Mouse (Mus musculus) kidney, postnatal 0 days (tissue): ENCODE results near the gene Nbl1. TPM values are rescaled to one million over a fixed set of nuclear protein-coding genes. Genes with fewer than 3 reads are reported as not detected.

Source experiments
- ATAC-seq: fragments of 200-750 bp; cut with Nextera tagmentation; replicated peaks from 2 replicates; pipeline ENCODE4 v1.8.0; 2017; ENCODE audit warnings: low read depth, moderate number of reproducible peaks, moderate TSS enrichment, moderate library complexity; ENCODE audit not compliant: low FRiP score
- DNase-seq: peaks from one replicate; pipeline ENCODE4 v3.0.0-alpha.2; 2016; ENCODE audit warnings: low spot score
- H3K27ac ChIP-seq: fragments of 300-500 bp; sonication (generic); 2 replicates; pipeline ENCODE4 v1.5.1; 2014; ENCODE audit warnings: mild to moderate bottlenecking
- H3K27me3 ChIP-seq: fragments of 300-500 bp; sonication (generic); 2 replicates; pipeline ENCODE4 v1.6.1; 2014; ENCODE audit warnings: low read length, mixed read lengths; ENCODE audit not compliant: insufficient read depth
- H3K36me3 ChIP-seq: fragments of 300-500 bp; sonication (generic); 2 replicates; pipeline ENCODE4 v1.6.1; 2014; ENCODE audit warnings: low read length, mixed read lengths; ENCODE audit not compliant: insufficient read depth
- H3K4me1 ChIP-seq: fragments of 300-500 bp; sonication (generic); replicated peaks from 2 replicates; pipeline ENCODE4 v1.6.1; 2014; ENCODE audit warnings: antibody characterized with exemption, low read length, mixed read lengths; ENCODE audit not compliant: insufficient read depth
- H3K4me2 ChIP-seq: fragments of 300-500 bp; sonication (generic); 2 replicates; pipeline ENCODE4 v1.6.1; 2014; ENCODE audit warnings: mild to moderate bottlenecking, low read length, moderate library complexity, mixed read lengths
- H3K4me3 ChIP-seq: fragments of 300-500 bp; sonication (generic); replicated peaks from 2 replicates; pipeline ENCODE4 v1.5.1; 2014; ENCODE audit warnings: low read depth, low read length
- H3K9ac ChIP-seq: fragments of 300-500 bp; sonication (generic); 2 replicates; pipeline ENCODE4 v1.6.1; 2014; ENCODE audit warnings: low read depth, low read length
- H3K9me3 ChIP-seq: fragments of 300-500 bp; sonication (generic); replicated peaks from 2 replicates; pipeline ENCODE4 v1.6.1; 2016; ENCODE audit warnings: low read length, inconsistent platforms, mixed read lengths
- CTCF ChIP-seq: IDR thresholded peaks from 2 replicates; pipeline ENCODE4 v1.5.1; 2016; ENCODE audit warnings: antibody characterized with exemption, low read depth, mild to moderate bottlenecking, moderate library complexity
- WGBS: fragments of 180-500 bp; shearing (Covaris S2); extraction: QIAGEN DNeasy Blood & Tissue Kit; methylation state at CpG from one replicate; pipeline ENCODE4 v1.1.7; 2014; 5-methylcytosine and 5-hydroxymethylcytosine counted together
- polyA plus RNA-seq: library from polyadenylated mRNA; unstranded; fragments of >200 nt; fragmentation: Nextera tagmentation; extraction: Ambion mirVana; gene quantifications from 2 replicates; pipeline ENCODE4 v1.2.1, GENCODE M21; 2015

The Nbl1 gene
- polyA plus RNA-seq, 1 experiment from 2014 or later, result 39.4 TPM

DNA sequence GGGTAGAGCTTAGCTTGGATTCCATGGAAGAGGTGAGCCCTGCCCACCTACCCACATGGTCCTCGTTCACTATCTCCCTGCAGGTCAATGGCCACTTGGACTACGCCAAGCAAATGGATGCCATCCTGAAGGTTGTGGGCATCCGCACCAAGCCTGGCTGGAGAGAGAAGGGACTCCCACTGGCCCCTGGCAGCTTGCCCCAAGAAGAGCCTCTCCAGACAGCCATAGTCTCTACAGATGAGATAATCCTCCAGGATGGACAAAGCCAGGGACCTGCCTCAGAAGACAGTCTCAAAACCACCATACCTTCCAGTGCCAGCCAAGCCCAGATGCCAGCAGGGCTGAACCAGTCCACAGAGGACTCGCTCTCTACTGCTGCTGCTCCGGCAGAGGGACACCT lies 34.8 kb downstream of the Nbl1 start:
- no peak for ATAC-seq
- Histone ChIP-seq H3K4me2 (no peak overlapping the region), H3K9me3 (no peaks in the 10 kb centered on the region), H3K36me3 (no peaks in the 10 kb centered on the region), H3K9ac (no peak overlapping the region), H3K4me3 (no peak overlapping the region), H3K27ac (no peak overlapping the region), H3K4me1 (no peaks in the 10 kb centered on the region), H3K27me3 (no peaks in the 10 kb centered on the region)
- DNase-seq, result no peak
- 93% methylated on average over 5 of the region's 5 CpGs for WGBS
- TF ChIP-seq CTCF, result no peak

DNA sequence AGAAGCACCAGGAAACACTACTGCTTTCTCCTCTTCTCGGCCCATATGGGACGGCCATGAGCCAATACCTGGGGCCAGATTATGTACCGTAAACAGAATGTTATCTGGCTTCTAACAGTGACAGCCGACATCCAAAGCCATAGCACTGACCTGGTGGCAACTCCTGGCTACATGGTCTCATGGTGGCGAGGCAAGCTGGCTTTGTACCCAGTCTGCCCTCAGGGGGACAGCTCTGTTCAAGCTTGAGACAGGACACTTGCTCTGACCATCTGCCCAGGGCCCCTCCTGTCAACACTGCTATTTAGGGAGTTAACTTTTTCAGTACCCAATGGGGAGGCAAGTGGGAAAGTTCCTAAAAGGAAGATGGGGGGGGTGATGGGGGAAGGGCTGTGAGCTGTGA lies 35.5 kb downstream of the Nbl1 start:
- H3K4me1 ChIP-seq, result no peaks in the 10 kb centered on the region
- H3K4me2 ChIP-seq, result no peak overlapping the region
- TF ChIP-seq CTCF, result no peak
- DNase-seq (no peak), ATAC-seq (no peak)
- H3K9ac ChIP-seq, result no peak overlapping the region
- no peaks in the 10 kb centered on the region for H3K9me3 ChIP-seq
- H3K36me3 ChIP-seq, result no peaks in the 10 kb centered on the region
- H3K27ac ChIP-seq, result no peak overlapping the region
- 79% methylated on average over 5 of the region's 5 CpGs for WGBS
- no peaks in the 10 kb centered on the region for H3K27me3 ChIP-seq
- no peak overlapping the region for H3K4me3 ChIP-seq

DNA sequence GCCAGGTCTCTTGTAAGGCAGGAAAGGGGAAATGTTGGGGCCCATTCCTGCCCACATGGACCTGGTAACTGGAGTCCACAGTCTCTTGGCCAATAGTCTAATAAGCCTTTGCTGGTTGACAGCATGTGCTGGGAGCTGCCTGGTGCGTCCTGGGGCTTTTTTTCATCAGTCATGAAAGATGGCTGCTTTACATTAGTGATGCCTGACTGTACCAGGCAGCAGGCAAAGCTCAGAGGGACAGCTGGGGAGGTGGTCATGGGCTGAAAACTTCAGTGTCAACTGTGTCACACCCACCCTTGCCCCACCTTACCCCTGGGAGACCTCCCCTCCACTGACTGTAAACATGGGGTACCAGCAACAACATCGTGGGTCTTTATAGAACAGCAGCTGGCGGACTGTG lies 37.0 kb downstream of the Nbl1 start:
- no peak overlapping the region for H3K4me3 ChIP-seq
- no peak overlapping the region for H3K27ac ChIP-seq
- no peak overlapping the region for H3K4me2 ChIP-seq
- no peaks in the 10 kb centered on the region for H3K4me1 ChIP-seq
- ATAC-seq (no peak), DNase-seq (no peak)
- H3K9ac ChIP-seq, result no peak overlapping the region
- no peak for TF ChIP-seq CTCF
- no peaks in the 10 kb centered on the region for H3K36me3 ChIP-seq
- WGBS, result 73% methylated on average over 3 of the region's 3 CpGs
- H3K27me3 ChIP-seq, result no peaks in the 10 kb centered on the region
- no peaks in the 10 kb centered on the region for H3K9me3 ChIP-seq

DNA sequence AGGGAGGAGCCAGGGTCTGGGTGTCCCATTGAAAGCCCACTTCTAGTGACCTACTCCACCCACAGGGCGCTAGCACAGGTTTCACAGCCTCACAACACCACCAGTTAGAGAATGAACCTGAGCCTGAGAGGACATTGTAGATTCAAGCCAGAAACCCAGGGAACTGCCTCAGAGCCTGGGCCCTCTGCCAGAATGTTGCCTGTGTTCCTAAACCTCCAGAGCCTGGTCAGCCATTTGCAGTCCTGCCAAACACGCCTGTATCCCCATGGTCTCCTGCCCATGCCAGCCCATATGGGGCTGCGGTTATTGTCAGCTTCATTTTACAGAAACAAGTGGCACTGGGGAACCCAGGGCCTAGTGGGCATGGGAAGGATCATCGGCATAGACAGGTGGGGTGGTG lies 37.5 kb downstream of the Nbl1 start:
- no peak overlapping the region for H3K4me3 ChIP-seq
- ATAC-seq, result no peak
- H3K4me1 ChIP-seq, result no peaks in the 10 kb centered on the region
- H3K27me3 ChIP-seq, result no peaks in the 10 kb centered on the region
- no peak for TF ChIP-seq CTCF
- no peaks in the 10 kb centered on the region for H3K9me3 ChIP-seq
- H3K27ac ChIP-seq, result no peak overlapping the region
- no peak overlapping the region for H3K9ac ChIP-seq
- 81% methylated on average over 4 of the region's 4 CpGs for WGBS
- no peaks in the 10 kb centered on the region for H3K36me3 ChIP-seq
- DNase-seq, result no peak
- H3K4me2 ChIP-seq, result no peak overlapping the region

DNA sequence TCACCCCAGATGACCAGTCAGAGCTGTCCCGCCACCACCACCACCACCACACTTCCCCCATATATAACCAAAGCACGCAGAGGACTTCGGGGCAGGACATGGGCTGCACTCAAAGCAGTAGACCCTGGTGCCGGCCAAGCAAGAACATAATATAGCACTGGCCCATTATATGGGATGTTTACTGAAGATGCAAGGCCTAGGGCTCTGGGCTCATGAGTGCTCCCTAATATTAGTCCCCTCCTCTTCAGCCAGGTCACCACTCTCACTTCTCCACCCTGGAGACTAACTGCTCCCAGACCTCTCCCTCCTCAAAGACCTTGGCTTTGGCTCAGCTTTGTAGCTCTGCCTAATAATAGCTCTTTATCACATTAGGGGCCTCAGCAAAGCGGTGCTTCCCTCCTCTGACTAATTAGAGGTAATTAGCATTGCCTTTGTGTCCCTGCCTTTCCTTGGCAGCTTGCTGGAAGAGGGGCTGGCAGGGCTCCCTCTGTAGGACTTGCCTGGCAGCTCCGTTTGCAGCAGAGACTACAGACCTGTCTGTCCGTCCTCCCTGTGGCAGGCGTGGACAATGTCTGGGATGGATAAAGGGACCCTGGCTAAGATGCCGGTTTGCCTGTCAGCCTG lies 38.4 kb downstream of the Nbl1 start:
- Histone ChIP-seq H3K9ac (no peak overlapping the region), H3K27ac (no peak overlapping the region), H3K4me2 (no peak overlapping the region), H3K27me3 (no peaks in the 10 kb centered on the region), H3K9me3 (no peaks in the 10 kb centered on the region), H3K4me3 (no peak overlapping the region), H3K4me1 (no peaks in the 10 kb centered on the region), H3K36me3 (no peaks in the 10 kb centered on the region)
- TF ChIP-seq CTCF, result no peak
- ATAC-seq, result no peak
- 51% methylated on average over 9 of the region's 9 CpGs for WGBS
- no peak for DNase-seq

DNA sequence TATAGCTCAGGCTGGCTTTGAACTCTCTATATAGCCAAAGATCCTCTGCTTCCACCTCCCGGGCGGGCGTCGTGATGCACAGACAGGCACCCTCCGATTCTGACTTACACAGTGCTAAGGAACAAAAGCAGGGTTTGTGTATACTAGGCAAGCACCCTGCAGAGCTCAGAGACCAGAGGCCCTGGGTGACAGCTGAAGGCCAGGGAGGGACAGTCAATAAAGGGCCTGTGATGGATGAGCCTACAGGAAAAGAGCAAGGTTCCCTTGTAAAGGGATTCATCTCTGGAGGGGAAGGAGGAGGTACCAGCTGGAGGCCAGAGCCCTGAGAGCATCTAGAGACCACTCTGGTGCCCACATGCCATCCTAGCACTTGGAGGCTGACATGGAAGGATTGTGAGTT lies 39.4 kb downstream of the Nbl1 start:
- WGBS, result 59% methylated on average over 5 of the region's 5 CpGs
- Histone ChIP-seq H3K27me3 (no peaks in the 10 kb centered on the region), H3K9me3 (no peaks in the 10 kb centered on the region)

DNA sequence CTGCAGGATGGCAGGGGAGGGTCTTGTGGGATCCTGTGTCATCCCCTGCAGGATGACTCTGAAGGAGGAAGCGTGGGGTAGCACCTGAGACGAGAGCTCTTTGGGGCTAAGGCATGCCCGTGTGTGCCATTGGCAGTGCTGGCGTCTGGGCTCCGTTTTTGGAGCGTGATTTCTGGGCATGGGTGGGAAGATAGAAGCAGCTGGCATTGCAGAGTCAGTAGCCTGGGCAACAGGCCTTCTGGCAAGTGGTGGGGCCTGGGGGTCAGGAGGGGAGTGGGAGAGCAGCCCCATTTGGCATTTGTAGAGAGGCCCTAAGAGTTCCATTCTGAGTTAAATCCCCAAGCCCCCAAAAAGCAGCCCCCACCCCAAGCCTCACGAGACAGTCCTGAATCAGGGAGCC lies 40.0 kb downstream of the Nbl1 start:
- WGBS, result 78% methylated on average over 7 of the region's 7 CpGs

More for the DNA sequence above, 39.4 kb downstream of the Nbl1 start:
- no peak overlapping the region for H3K9ac ChIP-seq
- no peak overlapping the region for H3K4me3 ChIP-seq
- ATAC-seq, result no peak
- H3K4me1 ChIP-seq, result no peaks in the 10 kb centered on the region
- H3K4me2 ChIP-seq, result no peak overlapping the region
- TF ChIP-seq CTCF, result no peak
- no peak for DNase-seq
- no peak overlapping the region for H3K27ac ChIP-seq
- no peaks in the 10 kb centered on the region for H3K36me3 ChIP-seq

More for the DNA sequence above, 40.0 kb downstream of the Nbl1 start:
- no peak for TF ChIP-seq CTCF
- DNase-seq, result no peak
- Histone ChIP-seq H3K27ac (no peak overlapping the region), H3K4me1 (no peaks in the 10 kb centered on the region), H3K4me2 (no peak overlapping the region), H3K9ac (no peak overlapping the region), H3K27me3 (no peaks in the 10 kb centered on the region), H3K36me3 (no peaks in the 10 kb centered on the region), H3K4me3 (no peak overlapping the region), H3K9me3 (no peaks in the 10 kb centered on the region)
- ATAC-seq, result no peak
